Mouse (Mus musculus): Measurements from ENCODE around the gene Glra1. TPM values are rescaled to one million over a fixed set of nuclear protein-coding genes. Genes with fewer than 3 reads are reported as not detected.

The Glra1 gene
- polyA plus RNA-seq, 1 experiment = not detected

Other genes starting within 250 kb of the Glra1 start
- 441 and 450 TPM in 2 replicates for gene Sparc, start 185.0 kb downstream of the Glra1 start, polyA plus RNA-seq (2012; rRNA removed)
- gene Atox1, start 147.0 kb downstream of the Glra1 start, polyA plus RNA-seq (2012; rRNA removed) = 388 and 447 TPM in 2 replicates
- gene G3bp1, start 138.5 kb downstream of the Glra1 start, polyA plus RNA-seq (2012; rRNA removed) = 25.7 and 27.8 TPM in 2 replicates